Mouse (Mus musculus) kidney, embryonic 14.5 days (tissue): ENCODE results near the gene Lrba. TPM values are rescaled to one million over a fixed set of nuclear protein-coding genes. Genes with fewer than 3 reads are reported as not detected.

Experiments used
- ATAC-seq: fragments of 200-750 bp; cut with Nextera tagmentation; 2 replicates; pipeline ENCODE4 v1.8.0; 2017; ENCODE audit warnings: moderate number of reproducible peaks, mild to moderate bottlenecking, moderate TSS enrichment, moderate library complexity; ENCODE audit not compliant: low FRiP score, low TSS enrichment
- H3K27ac ChIP-seq: fragments of 300-500 bp; sonication (generic); 2 replicates; pipeline ENCODE4 v1.5.1; 2014; ENCODE audit warnings: low read depth, mild to moderate bottlenecking, low read length, moderate library complexity, mixed read lengths
- H3K27me3 ChIP-seq: fragments of 300-500 bp; sonication (generic); 2 replicates; pipeline ENCODE4 v1.6.1; 2014; ENCODE audit warnings: mild to moderate bottlenecking, low read length; ENCODE audit not compliant: control insufficient read depth, insufficient read depth
- H3K36me3 ChIP-seq: fragments of 300-500 bp; sonication (generic); 2 replicates; pipeline ENCODE4 v1.6.1; 2014; ENCODE audit warnings: low read length, mixed read lengths; ENCODE audit not compliant: control insufficient read depth, insufficient read depth
- H3K4me1 ChIP-seq: fragments of 300-500 bp; sonication (generic); 2 replicates; pipeline ENCODE4 v1.6.1; 2014; ENCODE audit warnings: low read length, mixed read lengths; ENCODE audit not compliant: control insufficient read depth, insufficient read depth
- H3K4me2 ChIP-seq: fragments of 300-500 bp; sonication (generic); replicated peaks from 2 replicates; pipeline ENCODE4 v1.6.1; 2014; ENCODE audit warnings: low read depth, mild to moderate bottlenecking, low read length
- H3K4me3 ChIP-seq: fragments of 300-500 bp; sonication (generic); 2 replicates; pipeline ENCODE4 v1.5.1; 2014; ENCODE audit warnings: mild to moderate bottlenecking, low read length
- H3K9ac ChIP-seq: fragments of 300-500 bp; sonication (generic); 2 replicates; pipeline ENCODE4 v1.6.1; 2014; ENCODE audit warnings: low read depth, mild to moderate bottlenecking, low read length, moderate library complexity
- H3K9me3 ChIP-seq: fragments of 300-500 bp; sonication (generic); 2 replicates; pipeline ENCODE4 v1.6.1; 2016; ENCODE audit warnings: low read length; ENCODE audit not compliant: control insufficient read depth
- WGBS: fragments of 180-500 bp; shearing (Covaris S2); extraction: QIAGEN DNeasy Blood & Tissue Kit; methylation state at CpG from one replicate; pipeline ENCODE4 v1.1.7; 2014; 5-methylcytosine and 5-hydroxymethylcytosine counted together
- polyA plus RNA-seq: library from polyadenylated mRNA; unstranded; fragments of >200 nt; fragmentation: Nextera tagmentation; extraction: Ambion mirVana; gene quantifications from 2 replicates; pipeline ENCODE4 v1.2.1, GENCODE M21; 2014

Lrba gene
- polyA plus RNA-seq, 1 experiment from 2014 or later, result 13.4 TPM

DNA sequence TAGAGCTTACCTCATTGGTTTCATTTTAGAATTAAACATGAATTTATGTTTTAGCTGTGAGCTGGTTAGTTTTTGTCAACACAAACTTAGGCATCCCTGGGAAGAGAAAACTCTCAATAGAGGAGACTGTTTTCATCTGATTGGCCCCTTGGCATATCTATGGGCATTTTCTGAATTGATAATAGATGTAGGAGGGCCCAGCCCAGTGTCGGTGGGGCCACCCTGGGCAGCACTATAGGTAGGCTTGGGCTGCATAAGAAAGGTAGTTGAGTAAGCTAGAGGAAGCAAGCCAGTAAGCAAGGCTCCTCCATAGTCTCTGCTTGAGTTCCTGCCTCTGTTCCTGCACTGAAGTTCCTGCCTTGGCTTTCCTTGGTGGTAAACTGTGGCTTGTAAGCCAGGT, 26.7 kb downstream of the Lrba start:
- H3K27me3 ChIP-seq, result no peaks in the 10 kb centered on the region
- H3K4me1 ChIP-seq, result no peaks in the 10 kb centered on the region
- H3K36me3 ChIP-seq, result no peaks in the 10 kb centered on the region
- H3K27ac ChIP-seq, result no peak overlapping the region
- WGBS, result 83% methylated on average over 1 of the region's 1 CpGs
- H3K4me2 ChIP-seq, result no peak overlapping the region
- no peaks in the 10 kb centered on the region for H3K9me3 ChIP-seq
- H3K9ac ChIP-seq, result no peak overlapping the region
- H3K4me3 ChIP-seq, result no peak overlapping the region
- no peak for ATAC-seq

DNA sequence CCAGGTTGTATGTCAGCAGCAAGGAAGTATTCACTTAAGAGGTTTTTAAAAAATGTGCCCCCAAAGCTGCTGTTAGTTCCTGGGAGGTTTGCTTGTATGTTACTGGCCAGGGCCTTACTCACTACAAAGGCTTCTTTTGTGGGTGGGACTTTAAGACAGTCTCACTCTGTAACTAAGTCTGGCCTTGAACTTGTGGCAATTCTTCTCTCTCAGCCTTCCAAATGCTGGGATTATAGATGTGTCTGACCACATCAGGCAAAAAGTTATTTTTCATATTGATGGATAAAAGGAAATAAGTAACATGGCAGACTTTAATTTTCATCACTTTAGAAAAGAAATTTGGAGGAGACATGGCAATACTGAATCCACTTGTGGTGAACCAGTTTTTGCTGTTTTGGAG, 28.1 kb downstream of the Lrba start:
- H3K27ac ChIP-seq, result no peak overlapping the region
- no peaks in the 10 kb centered on the region for H3K27me3 ChIP-seq
- H3K4me3 ChIP-seq, result no peak overlapping the region
- no peaks in the 10 kb centered on the region for H3K9me3 ChIP-seq
- no peak for ATAC-seq
- H3K9ac ChIP-seq, result no peak overlapping the region
- H3K4me2 ChIP-seq, result no peak overlapping the region
- no peaks in the 10 kb centered on the region for H3K36me3 ChIP-seq
- H3K4me1 ChIP-seq, result no peaks in the 10 kb centered on the region

DNA sequence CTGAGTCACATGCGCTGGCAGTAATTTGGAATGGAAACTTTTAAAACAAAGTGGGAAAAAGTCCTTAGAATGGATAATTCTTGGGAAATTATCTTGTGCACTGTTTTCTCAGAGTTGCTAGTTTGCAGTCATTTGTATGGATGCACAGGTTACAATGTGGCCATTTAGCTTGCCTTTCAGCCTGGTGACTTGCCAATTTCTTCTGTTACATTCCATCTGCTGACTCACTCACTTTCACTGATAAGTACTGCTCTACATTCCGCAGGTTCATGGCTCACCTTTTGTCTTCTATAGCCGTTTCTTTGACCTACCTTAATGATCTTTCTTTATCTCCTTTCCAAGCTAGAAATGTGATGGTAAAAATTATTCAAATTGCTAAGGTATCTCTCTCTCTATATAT, 28.6 kb downstream of the Lrba start:
- Histone ChIP-seq H3K9me3 (no peaks in the 10 kb centered on the region), H3K27me3 (no peaks in the 10 kb centered on the region), H3K27ac (no peak overlapping the region), H3K36me3 (no peaks in the 10 kb centered on the region), H3K4me1 (no peaks in the 10 kb centered on the region), H3K4me2 (no peak overlapping the region), H3K4me3 (no peak overlapping the region), H3K9ac (no peak overlapping the region)
- no peak for ATAC-seq
- WGBS, result 75% methylated on average over 3 of the region's 3 CpGs

DNA sequence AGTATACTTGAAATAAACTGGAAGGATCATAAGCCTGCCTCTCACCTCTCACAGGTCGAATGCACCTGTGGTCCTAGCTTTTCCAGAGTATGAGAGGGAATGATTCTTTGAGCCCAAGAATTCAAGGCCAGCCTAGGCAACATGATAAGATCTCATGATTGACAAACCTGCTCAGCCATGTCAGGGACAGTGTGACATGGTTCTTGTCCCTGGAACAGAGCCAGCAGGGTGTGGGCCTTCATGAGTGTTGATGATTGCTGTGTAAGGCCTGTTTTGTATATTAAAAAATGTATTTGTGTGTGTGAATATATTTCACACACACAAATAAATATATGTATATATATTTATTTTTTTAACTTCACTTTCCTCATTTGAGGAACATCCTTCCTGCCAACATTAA, 29.3 kb downstream of the Lrba start:
- H3K36me3 ChIP-seq, result no peaks in the 10 kb centered on the region

DNA sequence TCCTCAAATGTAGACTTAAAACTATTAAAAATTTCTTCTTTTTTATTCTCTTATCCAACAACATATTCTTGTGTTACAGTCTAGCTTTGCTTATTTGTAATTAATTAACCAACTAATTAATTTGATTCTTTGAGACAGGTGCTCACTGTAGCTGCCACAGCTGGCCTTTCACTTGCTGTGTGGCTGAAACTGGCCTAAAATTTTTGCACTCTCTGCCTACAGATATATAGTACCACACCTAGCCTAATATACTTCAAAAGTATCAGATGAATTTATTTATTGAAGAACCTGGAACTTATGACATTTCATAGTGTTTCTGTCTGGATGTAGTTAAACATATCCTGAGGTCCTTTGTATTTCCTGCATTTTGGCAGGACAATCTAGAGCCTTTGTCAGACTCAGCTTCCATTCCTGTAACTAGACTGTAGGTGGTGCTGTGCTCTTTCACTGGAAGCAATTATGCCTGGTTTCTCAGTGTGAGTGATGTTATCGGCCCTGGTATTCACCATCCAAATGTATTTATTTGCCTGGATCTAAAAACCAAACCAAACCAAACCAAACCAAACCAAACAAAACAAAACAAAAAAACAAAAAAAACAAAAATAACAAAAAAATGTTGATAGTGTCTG, 43.7 kb downstream of the Lrba start:
- Histone ChIP-seq H3K27me3 (no peaks in the 10 kb centered on the region), H3K4me2 (no peak overlapping the region), H3K36me3 (no peaks in the 10 kb centered on the region), H3K9me3 (no peaks in the 10 kb centered on the region), H3K4me1 (no peaks in the 10 kb centered on the region), H3K27ac (no peak overlapping the region), H3K4me3 (no peak overlapping the region), H3K9ac (no peak overlapping the region)
- ATAC-seq, result peak; percentile 79
- 10% methylated on average over 1 of the region's 1 CpGs for WGBS

More for the DNA sequence above, 29.3 kb downstream of the Lrba start:
- Histone ChIP-seq H3K9me3 (no peaks in the 10 kb centered on the region), H3K27ac (no peak overlapping the region), H3K4me3 (no peak overlapping the region), H3K4me1 (no peaks in the 10 kb centered on the region), H3K4me2 (no peak overlapping the region), H3K9ac (no peak overlapping the region), H3K27me3 (no peaks in the 10 kb centered on the region)
- no peak for ATAC-seq
- WGBS, result 62% methylated on average over 1 of the region's 1 CpGs

DNA sequence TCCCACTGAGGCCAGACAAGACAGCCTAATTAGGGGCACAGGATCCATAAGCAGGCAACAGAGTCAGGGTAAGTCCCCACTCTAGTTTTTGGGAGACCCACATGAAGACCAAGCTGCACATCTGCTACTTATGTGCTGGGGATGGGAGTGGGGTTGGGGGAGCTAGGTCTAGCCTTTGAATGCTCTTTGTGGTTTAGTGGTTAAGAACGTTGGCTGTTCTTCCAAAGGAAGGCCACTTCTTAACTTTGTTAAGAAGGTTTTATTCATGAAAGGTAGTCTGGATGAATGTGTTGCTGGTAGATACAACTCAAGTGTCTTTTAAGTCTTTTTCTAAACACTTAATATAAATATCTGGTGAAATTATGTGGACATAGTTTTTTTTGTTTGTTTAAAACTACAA, 51.2 kb downstream of the Lrba start:
- H3K9ac ChIP-seq, result no peak overlapping the region
- no peaks in the 10 kb centered on the region for H3K9me3 ChIP-seq
- no peaks in the 10 kb centered on the region for H3K36me3 ChIP-seq
- H3K4me3 ChIP-seq, result no peak overlapping the region
- no peak for ATAC-seq
- WGBS, result 87% methylated on average over 1 of the region's 1 CpGs
- no peaks in the 10 kb centered on the region for H3K27me3 ChIP-seq
- H3K27ac ChIP-seq, result no peak overlapping the region
- H3K4me2 ChIP-seq, result no peak overlapping the region
- no peaks in the 10 kb centered on the region for H3K4me1 ChIP-seq

DNA sequence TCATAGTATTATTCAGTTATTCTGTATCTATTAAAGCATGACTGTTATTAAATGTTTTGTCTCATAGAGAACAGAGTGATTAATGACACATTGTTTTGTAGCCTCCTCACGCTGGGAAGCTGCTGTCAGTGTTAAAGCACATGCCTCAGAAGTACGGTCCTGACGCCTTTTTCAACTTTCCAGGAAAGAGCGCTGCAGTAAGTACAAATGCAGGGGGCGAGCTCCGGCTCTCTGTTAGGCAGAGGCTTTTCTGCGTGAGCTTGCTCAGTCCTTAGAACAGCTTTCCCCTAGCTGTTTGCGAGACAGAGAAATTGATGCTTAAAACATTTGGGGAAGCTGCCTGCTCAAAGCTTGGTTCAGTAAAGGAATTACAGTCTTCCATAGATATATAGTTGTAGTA, 66.8 kb downstream of the Lrba start:
- H3K27me3 ChIP-seq, result no peaks in the 10 kb centered on the region

DNA sequence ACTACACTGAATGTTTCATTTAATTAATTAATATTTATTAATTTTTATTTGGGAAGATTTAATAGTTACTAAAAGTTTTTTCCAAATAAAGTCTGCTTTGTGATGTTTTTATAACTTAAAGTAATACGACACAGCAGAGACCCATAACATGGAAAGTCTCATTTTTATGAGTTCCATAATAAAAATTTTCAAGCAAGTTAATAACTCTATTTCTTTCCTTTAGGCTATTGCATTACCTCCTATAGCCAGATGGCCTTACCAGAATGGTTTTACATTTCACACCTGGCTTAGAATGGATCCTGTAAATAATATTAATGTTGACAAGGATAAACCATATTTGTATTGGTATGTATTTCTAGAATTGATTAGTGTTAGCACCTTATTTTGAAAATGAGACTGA, 70.4 kb downstream of the Lrba start:
- Histone ChIP-seq H3K27ac (no peak overlapping the region), H3K36me3 (no peaks in the 10 kb centered on the region), H3K9ac (no peak overlapping the region), H3K4me2 (no peak overlapping the region), H3K9me3 (no peaks in the 10 kb centered on the region), H3K4me3 (no peak overlapping the region), H3K27me3 (no peaks in the 10 kb centered on the region), H3K4me1 (no peaks in the 10 kb centered on the region)
- ATAC-seq, result no peak
- WGBS, result 85% methylated on average over 1 of the region's 1 CpGs

More for the DNA sequence above, 66.8 kb downstream of the Lrba start:
- Histone ChIP-seq H3K9ac (no peak overlapping the region), H3K4me2 (no peak overlapping the region), H3K4me1 (no peaks in the 10 kb centered on the region), H3K9me3 (no peaks in the 10 kb centered on the region), H3K4me3 (no peak overlapping the region), H3K27ac (no peak overlapping the region), H3K36me3 (no peaks in the 10 kb centered on the region)
- ATAC-seq, result no peak
- WGBS, result 54% methylated on average over 8 of the region's 8 CpGs

DNA sequence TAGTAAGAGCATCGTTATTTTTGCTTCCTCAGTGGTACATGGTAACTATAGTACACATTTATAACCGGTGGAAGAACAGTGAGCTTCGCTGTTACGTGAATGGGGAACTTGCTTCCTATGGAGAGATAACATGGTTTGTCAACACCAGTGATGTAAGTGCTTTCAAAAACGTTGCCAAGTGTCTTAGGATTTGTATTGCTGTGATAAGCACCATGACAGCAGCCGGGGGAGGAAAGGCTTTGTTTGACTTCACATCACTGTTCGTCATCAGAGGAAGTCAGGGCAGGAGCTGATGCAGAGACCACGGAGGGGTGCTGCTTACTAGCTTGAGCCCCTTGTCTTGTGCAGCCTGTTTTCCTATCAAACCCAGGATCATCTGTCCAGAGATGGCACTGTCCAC, 71.7 kb downstream of the Lrba start:
- H3K36me3 ChIP-seq, result no peaks in the 10 kb centered on the region
- H3K27ac ChIP-seq, result no peak overlapping the region
- H3K9me3 ChIP-seq, result no peaks in the 10 kb centered on the region
- no peak for ATAC-seq
- no peaks in the 10 kb centered on the region for H3K27me3 ChIP-seq
- H3K9ac ChIP-seq, result no peak overlapping the region
- no peaks in the 10 kb centered on the region for H3K4me1 ChIP-seq
- no peak overlapping the region for H3K4me3 ChIP-seq
- H3K4me2 ChIP-seq, result no peak overlapping the region
- WGBS, result 64% methylated on average over 8 of the region's 8 CpGs
